Mouse (Mus musculus) spleen, adult 2 months (tissue): ENCODE measurements around the gene Wsb1.

Experiments used
- CTCF ChIP-seq: fragments of 200-500 bp; IDR thresholded peaks from 2 replicates; pipeline ENCODE4 v1.5.1; 2011; ENCODE audit warnings: mild to moderate bottlenecking, inconsistent platforms; ENCODE audit not compliant: insufficient read depth, insufficient read length, insufficient replicate concordance; ENCODE audit errors: extremely low read depth
- POLR2A ChIP-seq: fragments of 200-500 bp; IDR thresholded peaks from 2 replicates; pipeline ENCODE4 v1.6.1; 2011; ENCODE audit warnings: low read depth, low read length, inconsistent platforms

DNA sequence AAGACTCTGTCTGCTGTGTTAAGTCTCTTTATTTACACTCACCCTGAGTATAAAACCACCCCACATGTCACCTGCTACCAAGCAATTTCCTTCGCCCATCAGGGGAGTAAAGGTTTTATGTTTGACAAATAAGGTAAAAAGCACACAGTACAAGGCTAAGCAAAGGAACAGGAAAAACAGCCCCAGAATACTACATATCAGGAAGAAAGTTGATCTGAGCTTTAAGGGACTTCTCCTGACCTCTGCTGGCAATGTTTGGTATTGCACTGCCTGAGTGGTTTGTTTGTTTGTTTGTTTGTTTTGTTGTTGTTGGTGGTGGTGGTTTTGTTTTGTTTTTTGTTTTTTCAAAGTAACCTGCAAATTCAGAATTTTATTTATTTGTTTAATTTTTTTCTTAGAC, 41.7 kb upstream of the Wsb1 start:
- peak; percentile 34; the same call in 1 of the 2 replicates for TF ChIP-seq CTCF
- TF ChIP-seq POLR2A, result no peak
